Mouse (Mus musculus): ENCODE data around the gene 9230102O04Rik. TPM values are rescaled to one million over a fixed set of nuclear protein-coding genes. Genes with fewer than 3 reads are reported as not detected.

Gene 9230102O04Rik
- total RNA-seq, 1 experiment, result not detected

DNA sequence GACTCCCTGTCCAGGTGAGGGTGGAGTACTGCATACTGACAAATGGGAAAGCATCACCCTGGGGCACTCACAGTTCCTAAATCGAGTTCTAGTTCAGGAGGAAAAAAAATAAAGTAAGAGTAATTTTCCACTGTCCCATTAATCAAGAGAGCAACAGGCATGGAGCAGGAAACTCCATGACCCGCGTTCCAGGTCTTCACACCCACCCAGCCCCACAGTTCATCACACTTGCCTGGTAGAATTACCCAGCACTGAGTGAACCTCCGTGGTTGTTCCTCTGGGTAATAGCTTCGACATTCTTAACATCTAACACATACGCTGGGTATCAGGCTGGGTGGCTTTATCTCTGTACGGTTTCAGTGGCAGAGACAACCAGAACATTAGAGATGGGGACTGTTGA, 55.6 kb downstream of the 9230102O04Rik start:
- Histone ChIP-seq H3K4me1 (ENCODE audit: control insufficient read depth in 2 of 2, insufficient read depth in 2 of 2, low read length in 2 of 2, poor library complexity in 1 of 2) (no peaks in the 10 kb centered on the region), H3K9ac (ENCODE audit: insufficient read depth, low read depth, low read length, poor library complexity, severe bottlenecking) (no peak overlapping the region), H3K4me3 (ENCODE audit: insufficient read depth in 1 of 2, low read depth in 1 of 2, low read length in 2 of 2, poor library complexity in 1 of 2, severe bottlenecking in 1 of 2) (no peak overlapping the region), H3K36me3 (ENCODE audit: control insufficient read depth, insufficient read depth, low read length, poor library complexity, severe bottlenecking) (no peaks in the 10 kb centered on the region), H3K27ac (ENCODE audit: insufficient read depth, low read depth, low read length, poor library complexity, severe bottlenecking) (no peak overlapping the region), H3K9me3 (ENCODE audit: control insufficient read depth, insufficient read depth, low read depth, low read length) (no peaks in the 10 kb centered on the region)
- DNase-seq (ENCODE audit: low read depth, low spot score), result no peak
- TF ChIP-seq ZC3H11A (IDR thresholded peaks at IDR 0.05; ENCODE audit: borderline replicate concordance, low read depth, low read length) (no peak), HCFC1 (IDR thresholded peaks at IDR 0.05; ENCODE audit: borderline replicate concordance, insufficient read depth, low read length) (no peak), CHD2 (IDR thresholded peaks at IDR 0.05; ENCODE audit: low read depth, low read length) (no peak), MAFK (IDR thresholded peaks at IDR 0.05; ENCODE audit: insufficient read depth, low read depth, low read length) (no peak), ZNF384 (IDR thresholded peaks at IDR 0.05; ENCODE audit: low read depth, low read length) (no peak)
- in situ Hi-C loops (cut with MboI; ENCODE audit: low sequenced_read_pairs in 2 of 2, unreplicated experiment in 2 of 2), result no loop called here

Other genes starting within 250 kb of the 9230102O04Rik start
- 0.54 TPM in 1 of 2 replicates, not detected in the other for gene 4930412O13Rik, start 8.3 kb downstream of the 9230102O04Rik start, total RNA-seq (2012; rRNA removed)
- gene Gata3, start 494 bp upstream of the 9230102O04Rik start, total RNA-seq (2012; rRNA removed), result 0.37 and 2.2 TPM in 2 replicates
- 7.2 and 7.8 TPM in 2 replicates for gene Taf3, start 159.1 kb upstream of the 9230102O04Rik start, total RNA-seq (2012; rRNA removed)
- 285 and 386 TPM in 2 replicates for gene Atp5c1, start 191.0 kb upstream of the 9230102O04Rik start, total RNA-seq (2012; rRNA removed)
- gene Kin, start 191.1 kb upstream of the 9230102O04Rik start, total RNA-seq (2012; rRNA removed), result 11.4 and 18.9 TPM in 2 replicates
- not detected in 2 replicates for gene Itih2, start 241.9 kb upstream of the 9230102O04Rik start, total RNA-seq (2012; rRNA removed)

Data from ES-E14 (cell line).